Mouse (Mus musculus) liver, embryonic 11.5 days (tissue): ENCODE measurements at regions not wholly inside any gene's neighbourhood (a gene's known extent, or its start where the extent isn't known, plus 50 kb on each side); places are given as distances from the start of the nearest gene placed in this dataset.

Source experiments
- ATAC-seq: fragments of 200-750 bp; cut with Nextera tagmentation; replicated peaks from 2 replicates; pipeline ENCODE4 v1.8.0; 2017; ENCODE audit warnings: moderate number of reproducible peaks, mild to moderate bottlenecking, moderate TSS enrichment, moderate library complexity; ENCODE audit not compliant: low FRiP score
- DNase-seq: peaks from one replicate; pipeline ENCODE4 v3.0.0-alpha.2; 2017; ENCODE audit warnings: low spot score
- H3K27ac ChIP-seq: fragments of 300-500 bp; sonication (generic); 2 replicates; pipeline ENCODE4 v1.5.1; 2014; ENCODE audit warnings: mild to moderate bottlenecking, low read depth, low read length, control low read depth
- H3K27me3 ChIP-seq: fragments of 300-500 bp; sonication (generic); replicated peaks from 2 replicates; pipeline ENCODE4 v1.6.1; 2014; ENCODE audit warnings: low read length, mixed read lengths; ENCODE audit not compliant: control insufficient read depth, insufficient read depth
- H3K36me3 ChIP-seq: fragments of 300-500 bp; sonication (generic); 2 replicates; pipeline ENCODE4 v1.6.1; 2014; ENCODE audit warnings: mild to moderate bottlenecking, low read length, moderate library complexity, mixed read lengths; ENCODE audit not compliant: control insufficient read depth, insufficient read depth
- H3K4me1 ChIP-seq: fragments of 300-500 bp; sonication (generic); replicated peaks from 2 replicates; pipeline ENCODE4 v1.6.1; 2014; ENCODE audit warnings: low read length, mixed read lengths; ENCODE audit not compliant: control insufficient read depth, insufficient read depth
- H3K4me2 ChIP-seq: fragments of 300-500 bp; sonication (generic); 2 replicates; pipeline ENCODE4 v1.6.1; 2014; ENCODE audit warnings: mild to moderate bottlenecking, control low read depth, moderate library complexity
- H3K4me3 ChIP-seq: fragments of 300-500 bp; sonication (generic); 2 replicates; pipeline ENCODE4 v1.5.1; 2014; ENCODE audit warnings: low read depth, low read length, control low read depth
- H3K9ac ChIP-seq: fragments of 300-500 bp; sonication (generic); 2 replicates; pipeline ENCODE4 v1.6.1; 2014; ENCODE audit warnings: low read depth, low read length, control low read depth
- H3K9me3 ChIP-seq: fragments of 300-500 bp; sonication (generic); 2 replicates; pipeline ENCODE4 v1.6.1; 2016; ENCODE audit warnings: low read length, inconsistent platforms, mixed read lengths; ENCODE audit not compliant: control insufficient read depth
- WGBS: fragments of 180-500 bp; shearing (Covaris S2); extraction: QIAGEN DNeasy Blood & Tissue Kit; methylation state at CpG from one replicate; pipeline ENCODE4 v1.1.7; 2014; 5-methylcytosine and 5-hydroxymethylcytosine counted together

DNA sequence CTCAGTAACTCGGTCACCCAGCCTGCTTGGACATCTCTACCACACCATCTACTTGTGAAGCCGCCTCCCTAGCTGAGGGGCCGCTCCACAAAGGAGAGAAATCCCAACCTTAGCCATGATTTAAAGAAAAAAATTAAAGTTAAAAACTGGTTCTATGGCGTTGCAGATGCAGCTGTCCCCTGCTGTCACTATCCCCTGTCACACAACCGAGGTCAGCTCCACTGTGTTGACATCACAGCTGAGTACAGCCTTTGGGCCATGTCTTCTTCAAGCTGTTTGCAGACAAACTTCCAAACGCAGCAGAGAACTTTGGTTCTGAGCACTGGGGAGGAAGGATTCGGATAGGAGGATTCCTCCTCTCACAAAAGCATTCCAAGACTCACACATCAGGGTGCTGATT, 278.1 kb upstream of the Pabpc6 start:
- Histone ChIP-seq H3K9ac (no peak overlapping the region), H3K9me3 (no peaks in the 10 kb centered on the region), H3K4me2 (no peak overlapping the region), H3K4me1 (no peaks in the 10 kb centered on the region), H3K27me3 (no peaks in the 10 kb centered on the region), H3K36me3 (no peaks in the 10 kb centered on the region), H3K4me3 (no peak overlapping the region), H3K27ac (no peak overlapping the region)
- DNase-seq (no peak), ATAC-seq (no peak)
- 77% methylated on average over 7 of the region's 7 CpGs for WGBS

DNA sequence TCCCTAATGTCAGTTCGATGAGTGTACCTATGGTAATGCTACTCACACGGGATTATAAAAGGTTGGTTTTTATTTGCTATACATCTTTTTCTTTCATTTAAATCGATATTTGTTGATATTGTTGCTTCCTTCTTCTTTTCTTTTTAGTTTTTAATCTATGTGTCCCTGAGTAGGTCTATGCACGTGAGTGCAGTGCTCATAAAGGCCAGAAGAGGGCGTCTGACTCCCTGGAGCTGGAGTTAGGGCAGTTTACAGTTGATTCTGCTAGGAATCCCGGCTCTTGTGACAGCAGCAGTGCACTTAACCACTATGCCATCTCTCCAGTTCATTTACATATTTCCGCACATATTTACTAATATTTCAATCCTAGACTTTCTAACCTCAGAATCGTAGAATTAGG, 275.0 kb upstream of the Pabpc6 start:
- DNase-seq (no peak), ATAC-seq (no peak)
- Histone ChIP-seq H3K4me2 (no peak overlapping the region), H3K27me3 (no peaks in the 10 kb centered on the region), H3K9me3 (peaks cover 3% of the 10 kb centered on the region; the same call in 1 of the 2 replicates), H3K27ac (no peak overlapping the region), H3K4me3 (no peak overlapping the region), H3K4me1 (no peaks in the 10 kb centered on the region), H3K9ac (no peak overlapping the region), H3K36me3 (no peaks in the 10 kb centered on the region)
- 70% methylated on average over 8 of the region's 8 CpGs for WGBS

DNA sequence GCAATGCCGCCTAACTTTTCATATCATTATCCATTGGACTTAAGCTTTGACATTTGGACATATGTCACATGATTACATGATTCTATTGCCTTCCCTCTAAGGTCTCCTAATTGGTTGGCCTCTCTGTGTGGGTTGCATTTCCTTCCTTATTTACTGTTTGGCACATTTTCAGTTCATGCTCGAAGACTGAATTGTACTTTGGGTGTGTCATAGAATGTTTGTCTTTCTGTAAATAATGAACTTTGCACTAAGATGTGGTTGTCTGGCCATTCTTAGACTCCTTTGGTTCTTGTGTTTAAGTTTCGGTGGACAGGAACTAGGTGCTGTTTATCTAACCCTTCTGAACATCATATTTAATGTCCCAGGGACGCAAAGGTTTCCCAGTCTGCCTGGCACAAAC, 272.7 kb upstream of the Pabpc6 start:
- 76% methylated on average over 4 of the region's 4 CpGs for WGBS
- H3K27me3 ChIP-seq = no peaks in the 10 kb centered on the region
- no peak for ATAC-seq

DNA sequence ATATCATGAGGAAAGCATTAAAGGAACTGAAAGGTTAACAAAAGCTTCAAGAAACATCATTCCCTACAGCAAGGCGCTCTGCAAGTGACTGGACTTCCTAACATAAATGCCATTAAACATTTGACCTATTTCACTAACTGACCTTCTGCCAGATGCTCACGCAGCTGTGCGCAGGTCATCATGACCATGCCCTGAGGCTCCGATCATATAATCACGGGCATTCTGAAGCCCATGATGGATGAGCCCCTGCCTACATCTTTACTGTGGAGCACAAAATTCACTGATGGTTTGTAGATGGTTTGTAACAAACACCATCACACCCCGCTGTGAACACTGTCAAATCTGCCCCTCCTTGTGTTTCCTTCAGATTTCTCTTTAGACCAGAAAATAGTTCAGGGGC, 270.1 kb upstream of the Pabpc6 start:
- Histone ChIP-seq H3K4me1 (no peaks in the 10 kb centered on the region), H3K4me3 (no peak overlapping the region), H3K4me2 (no peak overlapping the region), H3K27me3 (no peaks in the 10 kb centered on the region), H3K27ac (no peak overlapping the region), H3K9me3 (peaks cover 3% of the 10 kb centered on the region; the same call in 1 of the 2 replicates), H3K9ac (no peak overlapping the region), H3K36me3 (no peaks in the 10 kb centered on the region)
- no peak for DNase-seq
- WGBS = 77% methylated on average over 6 of the region's 6 CpGs
- ATAC-seq = no peak

More for the DNA sequence above, 272.7 kb upstream of the Pabpc6 start:
- DNase-seq = no peak
- Histone ChIP-seq H3K4me1 (no peaks in the 10 kb centered on the region), H3K9ac (no peak overlapping the region), H3K4me3 (no peak overlapping the region), H3K4me2 (no peak overlapping the region), H3K36me3 (no peaks in the 10 kb centered on the region), H3K9me3 (peaks cover 3% of the 10 kb centered on the region; the same call in 1 of the 2 replicates), H3K27ac (no peak overlapping the region)

DNA sequence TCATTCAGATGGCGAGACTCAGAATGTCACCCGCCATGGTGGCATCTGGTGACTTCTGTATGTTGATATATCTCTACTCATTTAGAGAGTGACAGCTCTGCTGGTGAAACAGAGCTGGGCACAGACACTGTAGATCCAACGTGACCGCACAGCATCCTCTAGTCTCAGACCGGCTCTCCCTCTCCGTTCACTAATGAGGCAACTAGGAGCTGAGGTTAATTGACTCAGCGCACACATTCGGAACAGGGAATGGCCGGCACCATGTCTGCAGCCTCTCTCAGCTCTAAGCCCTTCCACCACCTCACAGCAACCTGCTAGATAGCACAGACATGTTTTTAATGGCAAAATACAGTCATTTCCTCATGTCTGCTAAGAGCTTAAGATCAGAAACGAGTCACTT, 268.9 kb upstream of the Pabpc6 start:
- H3K27me3 ChIP-seq = no peaks in the 10 kb centered on the region
- no peak overlapping the region for H3K4me3 ChIP-seq
- no peak overlapping the region for H3K9ac ChIP-seq
- no peak overlapping the region for H3K4me2 ChIP-seq
- DNase-seq = no peak
- no peak for ATAC-seq
- H3K27ac ChIP-seq = no peak overlapping the region
- WGBS = 85% methylated on average over 10 of the region's 10 CpGs
- peaks cover 3% of the 10 kb centered on the region; the same call in 1 of the 2 replicates for H3K9me3 ChIP-seq
- H3K36me3 ChIP-seq = no peaks in the 10 kb centered on the region
- no peaks in the 10 kb centered on the region for H3K4me1 ChIP-seq

DNA sequence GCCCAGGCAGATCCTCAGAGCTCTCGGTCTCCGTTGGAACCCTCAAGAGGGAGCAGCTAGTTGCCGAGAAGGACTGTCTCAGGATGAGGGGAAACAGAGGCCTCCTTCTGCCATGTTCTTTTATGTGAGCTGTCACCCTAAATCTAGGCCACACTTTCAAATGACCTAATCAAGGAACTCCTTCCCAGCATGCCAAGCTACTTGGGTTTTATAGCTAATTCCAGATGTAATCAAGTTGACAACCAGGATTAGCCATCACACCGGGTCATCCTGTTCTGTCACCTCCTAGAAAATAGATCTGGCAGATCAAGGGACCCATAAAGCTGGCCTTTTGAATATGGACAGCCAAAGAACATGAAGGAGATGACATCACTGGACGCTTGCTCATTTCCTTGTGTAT, 267.7 kb upstream of the Pabpc6 start:
- DNase-seq (no peak), ATAC-seq (no peak)
- Histone ChIP-seq H3K4me3 (no peak overlapping the region), H3K9ac (no peak overlapping the region), H3K36me3 (no peaks in the 10 kb centered on the region), H3K27me3 (no peaks in the 10 kb centered on the region), H3K4me1 (no peaks in the 10 kb centered on the region), H3K27ac (no peak overlapping the region), H3K4me2 (no peak overlapping the region), H3K9me3 (peaks cover 3% of the 10 kb centered on the region; the same call in 1 of the 2 replicates)
- WGBS = 78% methylated on average over 5 of the region's 5 CpGs

DNA sequence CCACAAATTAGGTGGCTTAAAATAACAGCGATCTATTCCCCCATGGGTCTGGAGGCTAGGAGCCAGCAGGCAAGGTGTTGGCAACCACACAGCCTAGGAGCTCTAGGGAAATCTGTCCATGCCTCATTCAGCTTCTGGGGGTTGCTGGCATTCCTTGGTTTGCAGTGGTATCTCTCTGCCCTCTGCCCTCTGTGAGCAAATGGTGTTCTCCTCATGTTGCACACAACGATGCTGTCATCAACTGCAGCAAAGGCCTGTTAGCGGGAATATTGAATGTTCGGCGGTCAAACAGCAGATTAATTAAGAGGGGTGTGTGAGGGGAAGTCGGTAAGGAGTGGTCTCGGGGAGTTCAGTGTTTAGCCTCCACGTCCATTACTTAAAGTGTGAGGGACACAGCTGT, 262.7 kb upstream of the Pabpc6 start:
- no peak overlapping the region for H3K4me2 ChIP-seq
- H3K4me1 ChIP-seq = no peaks in the 10 kb centered on the region
- H3K27me3 ChIP-seq = no peaks in the 10 kb centered on the region
- WGBS = 77% methylated on average over 8 of the region's 8 CpGs
- DNase-seq (no peak), ATAC-seq (no peak)
- H3K27ac ChIP-seq = no peak overlapping the region
- H3K9ac ChIP-seq = no peak overlapping the region
- H3K9me3 ChIP-seq = no peaks in the 10 kb centered on the region
- no peak overlapping the region for H3K4me3 ChIP-seq
- H3K36me3 ChIP-seq = no peaks in the 10 kb centered on the region

DNA sequence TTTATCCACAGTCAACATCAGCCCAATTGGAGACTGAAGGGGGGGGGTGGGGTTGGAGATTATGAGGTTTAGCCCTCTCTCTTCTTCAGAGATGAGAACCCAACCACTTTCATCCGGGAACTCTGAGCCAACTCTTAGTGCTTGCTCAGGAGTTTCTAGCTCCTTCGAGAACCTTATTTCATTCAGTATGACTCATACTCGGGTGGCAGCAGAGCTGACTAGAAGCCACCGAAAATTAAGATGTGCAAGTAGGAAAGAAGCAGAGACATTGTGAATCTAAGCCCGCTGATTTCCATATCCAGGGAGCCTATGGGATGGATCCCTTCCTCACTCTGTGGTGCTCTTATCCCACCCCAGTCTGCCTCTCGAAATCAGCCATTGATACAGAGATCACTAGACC, 262.0 kb upstream of the Pabpc6 start:
- H3K27ac ChIP-seq = no peak overlapping the region
- DNase-seq (no peak), ATAC-seq (no peak)
- H3K9ac ChIP-seq = no peak overlapping the region
- no peak overlapping the region for H3K4me2 ChIP-seq
- H3K9me3 ChIP-seq = no peaks in the 10 kb centered on the region
- whole genome bisulfite sequencing = 79% methylated on average over 6 of the region's 6 CpGs
- no peak overlapping the region for H3K4me3 ChIP-seq
- no peaks in the 10 kb centered on the region for H3K36me3 ChIP-seq
- no peaks in the 10 kb centered on the region for H3K4me1 ChIP-seq
- no peaks in the 10 kb centered on the region for H3K27me3 ChIP-seq

DNA sequence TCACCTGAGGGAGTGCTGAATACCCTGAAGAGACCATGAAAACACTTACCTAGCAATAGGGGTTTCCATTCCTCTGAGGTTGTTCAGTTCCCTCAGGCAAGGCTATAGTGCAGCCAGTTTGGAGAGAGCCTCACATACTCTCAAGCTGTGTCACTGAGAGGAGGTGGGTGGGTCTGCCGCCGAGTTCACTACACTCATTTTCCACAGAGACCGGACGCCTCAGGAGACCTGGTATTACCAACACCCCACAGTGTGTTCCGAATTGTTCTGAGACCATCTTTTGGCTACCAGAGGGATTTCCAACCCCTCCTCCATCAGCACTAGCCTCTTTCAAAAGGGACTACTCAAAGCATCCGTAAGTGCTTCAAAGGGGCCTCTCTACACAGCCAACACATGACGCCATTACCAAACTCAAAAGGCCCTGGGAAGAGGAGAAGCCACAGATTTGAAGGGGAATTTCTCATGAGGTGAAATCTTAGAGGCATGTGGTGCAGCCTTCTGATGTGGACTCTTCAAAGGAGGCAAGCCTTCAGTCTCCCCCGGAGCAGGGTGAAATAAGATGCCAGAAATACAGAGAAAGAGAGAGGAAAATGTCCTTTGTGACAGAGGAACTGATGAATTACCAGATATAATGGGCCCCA, 260.1 kb upstream of the Pabpc6 start:
- Histone ChIP-seq H3K9ac (no peak overlapping the region), H3K4me1 (no peaks in the 10 kb centered on the region), H3K27me3 (no peaks in the 10 kb centered on the region), H3K4me3 (no peak overlapping the region), H3K9me3 (no peaks in the 10 kb centered on the region), H3K4me2 (no peak overlapping the region), H3K36me3 (no peaks in the 10 kb centered on the region), H3K27ac (no peak overlapping the region)
- WGBS = 88% methylated on average over 8 of the region's 8 CpGs
- ATAC-seq (no peak), DNase-seq (no peak)
